Mouse (Mus musculus) embryo, embryonic 9.5 days (tissue): ENCODE results near the gene Srrt.
A peak's percentile ranks its signal among the peaks of the same experiment; 100 is the strongest.

Experiments
- DNase-seq: peaks from one replicate; pipeline ENCODE4 v3.0.0-alpha.2; 2017; ENCODE audit errors: extremely low spot score

Srrt gene

DNA sequence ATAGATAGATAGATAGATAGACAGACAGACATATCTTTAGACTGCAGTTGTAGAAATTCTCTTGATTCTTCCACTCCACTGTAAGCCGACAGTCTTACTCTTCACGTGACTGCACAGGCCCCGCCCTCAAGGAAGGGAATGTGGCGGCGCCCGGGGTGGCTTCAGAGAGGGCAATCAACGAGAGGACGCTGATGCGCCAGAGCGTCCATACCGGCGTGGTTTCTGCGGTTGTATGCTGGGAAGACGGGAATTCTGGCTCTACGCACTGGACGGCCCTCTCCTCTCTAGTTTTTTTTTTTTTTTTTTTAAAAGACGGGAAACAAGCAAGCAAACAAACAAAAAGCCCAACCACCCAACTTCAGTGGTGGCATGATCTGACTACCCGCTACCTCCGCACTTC lies 30.8 kb upstream of the Srrt start:
- peak; percentile 82 for DNase-seq

DNA sequence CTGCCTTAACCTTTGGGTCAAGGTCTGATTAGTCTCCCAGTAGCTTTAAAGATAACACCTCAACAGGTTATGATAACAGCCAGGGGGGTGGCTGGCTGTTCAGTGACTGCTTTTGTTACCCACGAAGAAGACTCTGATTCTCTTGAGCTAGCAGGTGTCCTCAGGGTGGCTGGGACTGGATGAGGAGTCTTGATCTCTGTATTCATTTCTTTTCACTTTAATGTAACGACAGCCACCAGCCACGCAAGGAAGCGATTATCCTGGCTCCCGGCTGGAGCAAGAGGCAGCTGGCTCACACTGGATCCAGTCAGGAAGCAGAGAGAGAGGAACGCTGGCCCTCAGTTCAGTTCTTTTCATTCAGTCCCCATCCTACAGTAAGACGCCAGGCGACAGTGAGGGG lies 29.7 kb upstream of the Srrt start:
- no peak for DNase-seq

DNA sequence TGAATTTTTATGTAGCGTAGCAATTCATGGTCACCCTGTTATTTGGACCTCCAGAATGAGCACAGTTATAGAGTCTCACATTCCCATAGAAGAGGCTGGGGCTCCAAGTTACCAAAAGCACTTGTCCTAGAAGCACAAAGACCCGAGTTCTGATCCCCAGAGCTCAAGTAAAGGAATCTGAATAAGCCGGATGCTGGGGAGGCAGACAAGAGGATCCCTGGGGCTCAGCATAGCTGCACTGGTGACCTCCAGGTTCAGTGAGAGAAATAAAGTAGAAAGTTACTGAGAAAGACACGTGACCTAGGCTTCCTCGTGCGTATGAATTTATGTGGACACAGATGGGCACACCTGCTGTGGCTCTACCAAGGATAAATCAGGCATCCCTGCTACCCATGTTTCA lies 27.6 kb upstream of the Srrt start:
- no peak for DNase-seq

GRCm38 (mm10) chr5:137334317-137334716 lies 26.8 kb upstream of the Srrt start:
- DNase-seq: no peak

DNA sequence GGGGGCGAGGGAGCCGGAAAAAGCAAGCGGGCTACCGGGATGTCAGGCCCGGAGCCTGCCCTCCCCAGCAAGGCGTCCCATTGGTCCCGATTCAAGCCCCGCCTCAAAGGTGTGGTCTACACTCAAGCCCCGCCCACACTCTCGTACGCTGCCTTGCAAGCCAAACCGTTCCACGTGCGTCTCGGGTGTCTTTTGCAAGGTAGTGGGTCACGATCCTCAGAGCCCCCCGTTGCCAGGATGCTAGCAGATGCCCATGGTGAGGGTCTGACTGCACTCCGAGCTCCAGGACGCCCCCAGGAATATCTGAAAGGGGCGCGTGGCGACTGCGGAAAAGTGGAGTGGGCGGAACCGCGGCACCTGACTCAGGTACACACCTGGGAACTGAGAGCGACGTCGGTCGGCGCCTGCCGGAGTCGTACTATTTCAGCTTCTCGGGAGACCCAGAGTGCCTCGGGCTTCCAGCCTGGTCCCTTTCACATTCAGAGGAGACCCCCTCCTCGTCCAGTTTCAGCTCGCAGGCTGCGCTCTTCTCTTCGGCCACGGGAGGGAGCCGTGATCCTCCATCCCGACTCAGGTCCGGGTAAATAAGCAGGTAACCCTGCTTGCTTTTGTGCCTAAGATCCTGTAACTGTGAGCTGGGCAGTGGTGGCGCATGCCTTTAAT lies 26.2 kb upstream of the Srrt start, which contains the start of gene Slc12a9:
TSS of gene Slc12a9 (minus strand) at position 86 of the 663 bp plus-strand sequence.
- peak; percentile 91 for DNase-seq

GRCm38 (mm10) chr5:137332857-137333511 lies 25.5 kb upstream of the Srrt start:
- no peak for DNase-seq

GRCm38 (mm10) chr5:137330910-137331309 lies 23.4 kb upstream of the Srrt start:
- no peak for DNase-seq

DNA sequence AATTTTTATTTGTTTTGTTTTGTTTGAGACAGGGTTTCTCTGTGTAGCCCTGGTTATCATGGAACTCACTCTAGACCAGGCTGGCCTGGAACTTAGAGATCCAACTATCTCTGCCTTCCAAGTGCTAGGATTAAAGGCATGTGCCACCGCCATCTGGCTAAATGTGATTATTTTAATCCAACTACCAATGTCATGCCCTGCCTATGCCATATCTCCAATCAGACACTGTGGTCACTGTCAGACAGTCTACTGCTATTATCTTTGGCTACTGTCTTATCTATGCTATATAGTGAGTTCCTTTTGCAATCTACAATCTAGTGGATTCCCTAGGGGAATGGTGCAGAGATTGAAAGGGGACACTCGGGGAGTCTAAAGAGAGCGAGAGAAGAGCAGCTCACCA lies 13.5 kb upstream of the Srrt start:
- DNase-seq: no peak

GRCm38 (mm10) chr5:137318570-137318969 lies 11.1 kb upstream of the Srrt start:
- DNase-seq: no peak

DNA sequence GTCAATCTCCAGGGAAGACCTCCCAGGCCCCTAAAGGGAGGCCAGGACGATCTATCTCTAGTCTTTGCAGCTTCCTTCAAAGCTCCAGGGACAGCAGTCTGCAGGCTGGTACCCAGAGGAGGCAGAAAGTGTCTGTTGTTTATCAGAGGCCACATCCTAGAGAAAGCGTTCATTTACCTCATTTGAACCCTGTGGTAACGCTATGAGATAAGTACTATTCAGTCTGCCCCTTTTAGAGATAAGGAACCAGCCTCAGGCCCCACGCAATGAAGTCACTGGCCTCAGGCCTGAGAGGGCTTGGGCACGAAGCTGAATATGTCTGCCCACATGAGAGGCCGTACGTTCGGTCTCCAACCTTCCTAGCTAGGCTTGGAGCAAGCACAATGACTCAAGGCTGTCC lies 9.9 kb upstream of the Srrt start:
- no peak for DNase-seq

- DNase-seq: peak; percentile 69
These were observed 7.8 kb upstream of the Srrt start for GRCm38 (mm10) chr5:137315084-137315903.

DNA sequence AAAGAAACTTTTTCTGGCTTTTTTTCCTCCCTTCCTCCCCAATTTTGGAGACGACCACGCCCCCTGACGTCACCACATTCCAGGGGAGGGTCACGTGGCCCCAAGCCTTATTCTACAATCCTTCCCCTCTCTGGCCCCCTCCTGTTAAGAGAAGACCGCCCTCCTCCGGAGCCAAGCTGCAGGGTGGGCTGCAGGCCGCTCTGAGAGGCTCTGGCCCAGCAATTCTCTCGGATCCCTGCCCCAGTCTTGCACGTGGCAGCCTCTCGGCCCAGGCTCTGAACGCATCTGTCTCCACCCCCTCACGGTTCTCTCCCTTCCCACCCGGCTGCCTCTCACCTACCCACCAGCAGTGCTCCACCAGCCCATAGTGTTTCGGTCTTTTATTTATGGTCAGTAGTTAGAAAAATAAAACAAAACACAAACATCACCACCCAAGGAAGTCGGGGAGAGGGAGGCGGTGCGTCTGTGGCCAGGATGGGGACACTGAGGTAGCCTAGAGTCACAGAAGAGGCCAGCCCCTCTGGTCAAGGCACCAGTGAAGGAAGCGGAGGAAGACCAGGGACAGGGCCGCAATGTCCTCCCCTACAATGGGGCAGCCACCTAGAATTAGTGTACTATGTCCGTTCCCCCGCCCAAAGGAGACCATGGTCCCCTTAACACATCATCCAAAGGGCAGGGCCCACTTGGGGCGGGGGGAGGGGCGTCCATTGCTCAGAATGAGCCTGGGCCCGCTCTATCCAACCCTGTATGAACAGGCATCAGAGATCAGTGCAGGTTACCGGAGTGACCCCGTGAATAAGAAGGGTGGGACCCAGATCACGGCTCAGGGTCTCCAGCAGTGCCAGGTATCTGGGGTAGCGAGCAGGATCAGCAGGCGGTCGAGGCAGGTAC lies 7.0 kb upstream of the Srrt start, which contains the start of gene Trip6:
TSS of gene Trip6 (minus strand) at position 212 of the 891 bp plus-strand sequence.
- peak; percentile 96 for DNase-seq

DNA sequence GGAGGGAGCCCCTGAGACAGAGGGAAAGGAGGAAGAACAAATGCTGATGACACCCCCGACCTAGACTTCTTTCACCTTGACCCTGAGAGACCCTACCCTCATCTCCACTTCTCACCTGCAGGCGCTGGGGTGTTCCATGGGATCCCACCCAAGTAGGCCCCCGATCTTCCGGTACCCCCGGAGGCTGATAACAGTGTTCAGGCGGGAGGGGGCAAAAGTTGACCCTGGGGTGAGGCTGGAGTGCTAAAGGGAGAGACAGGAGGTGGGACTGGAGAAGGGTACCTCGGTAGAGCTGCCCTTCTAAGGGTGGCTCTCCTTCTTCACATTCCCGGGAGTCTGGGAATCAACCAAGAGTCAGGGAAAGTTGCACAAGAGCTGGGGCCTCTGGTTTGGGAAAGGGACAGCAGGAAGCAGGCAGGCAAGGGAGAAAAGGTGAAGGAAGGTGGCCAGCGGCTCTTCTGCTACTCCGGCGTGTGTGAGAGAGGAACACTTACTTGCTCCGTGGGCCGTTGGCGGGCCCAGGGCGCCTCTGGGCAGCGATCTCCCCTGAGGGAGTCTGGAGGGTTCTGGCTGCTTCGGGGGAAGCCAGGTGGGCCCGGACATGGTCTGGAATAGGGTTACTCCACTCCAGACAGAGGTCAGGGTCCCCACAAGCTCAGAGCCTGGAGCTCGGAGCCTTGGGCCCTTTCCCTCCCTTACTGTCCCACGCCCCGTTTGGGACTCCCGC lies 6.2 kb upstream of the Srrt start:
- no peak for DNase-seq

DNA sequence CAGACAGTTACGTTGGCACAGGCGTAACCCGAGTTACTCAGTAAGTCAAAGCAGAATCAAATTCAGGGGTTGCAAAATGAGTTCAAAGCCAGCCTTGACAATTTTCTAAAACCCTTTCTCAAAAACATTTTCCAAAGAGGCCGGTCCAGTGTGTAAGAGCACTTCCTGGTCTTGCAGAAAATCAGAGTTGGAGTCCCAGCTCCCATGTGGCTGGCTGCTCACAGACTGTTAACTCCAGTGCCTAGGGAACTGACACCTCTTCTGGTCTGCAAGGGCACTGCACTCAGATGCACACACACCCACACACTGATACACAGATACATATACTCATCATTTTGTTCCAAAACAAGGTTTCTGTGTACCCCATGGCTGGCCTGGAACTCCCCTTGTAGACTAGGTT lies 882 bp upstream of the Srrt start:
- no peak for DNase-seq

GRCm38 (mm10) chr5:137306439-137307005 lies 952 bp downstream of the Srrt start:
- DNase-seq: no peak

GRCm38 (mm10) chr5:137305822-137306221 lies 1.7 kb downstream of the Srrt start:
- no peak for DNase-seq

GRCm38 (mm10) chr5:137304816-137305215 lies 2.7 kb downstream of the Srrt start:
- DNase-seq: no peak

DNA sequence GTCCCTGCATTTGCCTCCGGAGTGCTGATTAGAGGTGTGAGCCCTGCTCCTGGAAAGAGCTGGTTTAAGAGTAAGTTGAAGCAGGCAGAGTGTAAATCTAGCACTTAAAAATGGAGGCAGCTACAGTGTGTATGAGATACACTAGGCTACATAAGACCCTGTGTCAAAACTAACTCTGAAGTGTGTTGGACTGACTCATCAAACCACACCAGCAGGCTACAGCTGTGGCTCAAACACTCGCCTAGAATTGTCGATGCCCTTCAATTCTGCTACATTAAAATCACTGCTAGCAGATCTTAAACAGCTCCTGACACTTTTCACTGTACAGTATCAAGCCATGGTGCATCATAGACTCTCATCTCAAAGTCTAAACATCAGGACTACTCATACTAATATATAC lies 3.3 kb downstream of the Srrt start:
- DNase-seq: no peak

GRCm38 (mm10) chr5:137303609-137304008 lies 3.9 kb downstream of the Srrt start:
- DNase-seq: no peak

DNA sequence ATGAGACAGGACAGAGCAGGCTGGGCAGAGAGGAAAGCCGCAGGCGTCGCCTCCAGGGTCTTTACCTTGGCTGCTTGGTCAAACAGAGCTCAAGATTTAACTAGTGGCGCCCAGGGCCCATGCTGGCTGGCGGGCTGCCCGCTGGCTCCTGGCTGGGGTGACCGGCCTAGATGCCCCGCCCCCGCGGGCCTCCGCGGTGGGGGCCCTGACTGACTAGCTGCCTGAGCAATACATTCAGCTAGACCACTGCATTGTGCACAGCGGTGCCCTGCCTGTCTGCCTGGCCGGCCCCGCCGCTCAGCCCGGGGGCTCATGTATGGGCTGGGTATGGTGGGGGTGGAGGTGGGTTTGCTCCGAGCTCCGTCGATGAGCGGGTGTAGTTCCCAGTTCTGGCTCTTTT lies 6.2 kb downstream of the Srrt start:
- DNase-seq: no peak

GRCm38 (mm10) chr5:137299240-137299639 lies 8.2 kb downstream of the Srrt start:
- DNase-seq: no peak
